Mouse (Mus musculus): ENCODE results near the gene Nell2. TPM values are rescaled to one million over a fixed set of nuclear protein-coding genes. Genes with fewer than 3 reads are reported as not detected.

The Nell2 gene
- polyA plus RNA-seq, 1 experiment from 2014 or later = 21.4 TPM

GRCm38 (mm10) chr15:95460041-95460566 is 68.3 kb downstream of the Nell2 start:
- 82% methylated on average over 4 of the region's 4 CpGs for WGBS
- Histone ChIP-seq H3K4me3 (no peak overlapping the region), H3K36me3 (no peaks in the 10 kb centered on the region), H3K9ac (no peak overlapping the region), H3K27me3 (no peaks in the 10 kb centered on the region), H3K4me2 (no peak overlapping the region), H3K27ac (no peak overlapping the region), H3K9me3 (no peaks in the 10 kb centered on the region), H3K4me1 (no peaks in the 10 kb centered on the region)
- ATAC-seq (ENCODE audit: insufficient number of reproducible peaks, low FRiP score, low TSS enrichment, low read depth) = no peak

- Histone ChIP-seq H3K4me1 (no peaks in the 10 kb centered on the region), H3K9me3 (no peaks in the 10 kb centered on the region), H3K27me3 (no peaks in the 10 kb centered on the region), H3K4me2 (no peak overlapping the region), H3K9ac (no peak overlapping the region), H3K36me3 (no peaks in the 10 kb centered on the region), H3K27ac (no peak overlapping the region), H3K4me3 (no peak overlapping the region)
- WGBS = 76% methylated on average over 11 of the region's 11 CpGs
- no peak for ATAC-seq (ENCODE audit: insufficient number of reproducible peaks, low FRiP score, low TSS enrichment, low read depth)
Measured at GRCm38 (mm10) chr15:95444586-95444985, 83.8 kb downstream of the Nell2 start.

GRCm38 (mm10) chr15:95437740-95438139 is 90.6 kb downstream of the Nell2 start:
- WGBS = 80% methylated on average over 4 of the region's 4 CpGs
- Histone ChIP-seq H3K27ac (no peak overlapping the region), H3K4me2 (no peak overlapping the region), H3K9ac (no peak overlapping the region), H3K4me3 (no peak overlapping the region), H3K36me3 (no peaks in the 10 kb centered on the region), H3K9me3 (no peaks in the 10 kb centered on the region), H3K4me1 (no peaks in the 10 kb centered on the region), H3K27me3 (no peaks in the 10 kb centered on the region)
- ATAC-seq (ENCODE audit: insufficient number of reproducible peaks, low FRiP score, low TSS enrichment, low read depth) = no peak

DNA sequence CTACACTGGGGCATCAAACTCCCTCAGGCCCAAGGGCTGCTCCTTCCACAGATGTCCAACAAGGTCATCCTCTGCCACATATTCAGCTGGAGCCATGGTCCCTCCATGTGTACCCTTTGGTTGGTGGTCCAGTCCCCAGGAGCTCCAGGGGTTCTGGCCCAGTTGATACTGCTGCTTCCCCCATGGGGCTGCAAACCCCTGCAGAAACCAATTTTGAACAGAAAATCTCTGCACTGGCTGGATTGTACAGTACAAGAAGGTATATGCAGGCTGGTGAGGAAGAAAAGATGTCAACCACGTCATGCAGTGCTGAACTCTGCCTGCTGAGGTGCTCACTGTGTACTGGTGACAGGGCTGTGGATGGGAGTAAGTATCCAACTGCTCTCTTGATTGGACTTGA is 92.1 kb downstream of the Nell2 start:
- WGBS = 89% methylated on average over 1 of the region's 1 CpGs
- H3K9ac ChIP-seq = no peak overlapping the region

DNA sequence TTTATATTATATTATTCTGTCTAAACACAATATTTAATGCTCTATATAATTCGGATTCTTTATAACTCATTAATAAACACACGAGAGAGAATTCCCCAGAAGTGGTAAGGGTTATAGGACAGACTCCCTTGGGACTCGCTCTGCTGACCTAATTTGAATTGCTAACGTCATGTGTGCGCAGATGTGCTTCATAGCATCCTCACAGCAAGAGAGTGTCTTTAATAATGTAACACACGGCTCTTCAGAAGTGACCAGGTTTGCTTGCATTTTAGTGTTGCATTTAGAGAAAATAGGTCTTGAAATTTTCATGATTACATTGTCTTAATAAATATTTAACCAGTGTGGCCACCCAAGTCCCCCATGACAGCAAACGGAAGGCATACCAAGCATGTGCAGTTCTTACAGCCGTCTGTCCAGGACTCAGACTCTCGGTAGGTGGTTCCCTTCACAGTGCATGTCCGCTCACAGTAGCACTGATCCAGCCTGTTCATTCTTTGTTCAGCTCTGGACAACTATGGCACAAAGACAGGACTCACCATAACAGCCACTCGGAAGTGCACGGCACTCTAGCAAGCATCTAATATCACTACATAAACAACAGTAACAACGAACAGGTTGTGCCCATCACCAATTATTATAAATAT is 97.1 kb downstream of the Nell2 start:
- no peaks in the 10 kb centered on the region for H3K9me3 ChIP-seq
- WGBS = 79% methylated on average over 13 of the region's 13 CpGs
- no peak overlapping the region for H3K27ac ChIP-seq
- H3K4me1 ChIP-seq = no peaks in the 10 kb centered on the region
- H3K4me3 ChIP-seq = no peak overlapping the region
- no peaks in the 10 kb centered on the region for H3K27me3 ChIP-seq
- ATAC-seq (ENCODE audit: insufficient number of reproducible peaks, low FRiP score, low TSS enrichment, low read depth) = no peak
- no peak overlapping the region for H3K4me2 ChIP-seq
- H3K9ac ChIP-seq = no peak overlapping the region
- no peaks in the 10 kb centered on the region for H3K36me3 ChIP-seq

More for the DNA sequence above, 92.1 kb downstream of the Nell2 start:
- Histone ChIP-seq H3K4me3 (no peak overlapping the region), H3K9me3 (no peaks in the 10 kb centered on the region), H3K4me1 (no peaks in the 10 kb centered on the region), H3K27me3 (no peaks in the 10 kb centered on the region), H3K27ac (no peak overlapping the region), H3K4me2 (no peak overlapping the region), H3K36me3 (no peaks in the 10 kb centered on the region)
- ATAC-seq (ENCODE audit: insufficient number of reproducible peaks, low FRiP score, low TSS enrichment, low read depth) = no peak

DNA sequence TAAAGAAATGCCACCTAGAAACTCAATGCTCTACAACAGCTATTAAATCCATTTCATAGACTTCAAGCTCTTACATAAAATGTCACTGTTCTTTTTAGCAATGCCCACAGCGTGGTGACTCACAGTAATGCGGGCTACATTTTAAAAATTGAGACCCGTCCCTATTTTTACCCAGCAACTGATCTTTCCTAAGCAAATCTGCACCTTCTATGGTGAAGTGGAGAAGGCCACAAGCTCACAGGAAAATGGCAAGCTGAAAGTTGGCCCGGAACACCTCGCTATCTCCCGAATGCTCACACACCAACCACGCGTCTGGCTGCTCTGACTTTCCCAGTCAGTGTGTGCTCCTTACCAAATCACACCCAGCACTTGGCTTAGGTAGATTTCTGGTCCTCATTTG is 98.4 kb downstream of the Nell2 start:
- no peak overlapping the region for H3K4me2 ChIP-seq
- no peak overlapping the region for H3K27ac ChIP-seq
- H3K9ac ChIP-seq = no peak overlapping the region
- H3K36me3 ChIP-seq = no peaks in the 10 kb centered on the region
- H3K4me1 ChIP-seq = no peaks in the 10 kb centered on the region
- 82% methylated on average over 8 of the region's 8 CpGs for WGBS
- H3K9me3 ChIP-seq = no peaks in the 10 kb centered on the region
- H3K4me3 ChIP-seq = no peak overlapping the region
- ATAC-seq (ENCODE audit: insufficient number of reproducible peaks, low FRiP score, low TSS enrichment, low read depth) = no peak
- H3K27me3 ChIP-seq = no peaks in the 10 kb centered on the region

- Histone ChIP-seq H3K4me2 (no peak overlapping the region), H3K4me1 (no peaks in the 10 kb centered on the region), H3K4me3 (no peak overlapping the region), H3K9ac (no peak overlapping the region), H3K36me3 (no peaks in the 10 kb centered on the region), H3K9me3 (no peaks in the 10 kb centered on the region), H3K27ac (no peak overlapping the region), H3K27me3 (no peaks in the 10 kb centered on the region)
- ATAC-seq (ENCODE audit: insufficient number of reproducible peaks, low FRiP score, low TSS enrichment, low read depth) = no peak
- 59% methylated on average over 7 of the region's 7 CpGs for WGBS
Measured at GRCm38 (mm10) chr15:95428003-95428663, 100.2 kb downstream of the Nell2 start.

- H3K4me1 ChIP-seq = no peaks in the 10 kb centered on the region
- no peak overlapping the region for H3K4me2 ChIP-seq
- 91% methylated on average over 7 of the region's 7 CpGs for WGBS
- no peak overlapping the region for H3K9ac ChIP-seq
- H3K36me3 ChIP-seq = no peaks in the 10 kb centered on the region
- H3K4me3 ChIP-seq = no peak overlapping the region
- H3K9me3 ChIP-seq = no peaks in the 10 kb centered on the region
- no peak for ATAC-seq (ENCODE audit: insufficient number of reproducible peaks, low FRiP score, low TSS enrichment, low read depth)
- H3K27me3 ChIP-seq = no peaks in the 10 kb centered on the region
- H3K27ac ChIP-seq = no peak overlapping the region
Measured at GRCm38 (mm10) chr15:95425085-95425484, 103.3 kb downstream of the Nell2 start.

GRCm38 (mm10) chr15:95422226-95422950 is 106.0 kb downstream of the Nell2 start:
- Histone ChIP-seq H3K9ac (no peak overlapping the region), H3K4me2 (no peak overlapping the region), H3K4me3 (no peak overlapping the region), H3K9me3 (no peaks in the 10 kb centered on the region), H3K36me3 (no peaks in the 10 kb centered on the region), H3K4me1 (no peaks in the 10 kb centered on the region), H3K27me3 (no peaks in the 10 kb centered on the region), H3K27ac (no peak overlapping the region)
- ATAC-seq (ENCODE audit: insufficient number of reproducible peaks, low FRiP score, low TSS enrichment, low read depth) = no peak
- WGBS = 85% methylated on average over 15 of the region's 15 CpGs

DNA sequence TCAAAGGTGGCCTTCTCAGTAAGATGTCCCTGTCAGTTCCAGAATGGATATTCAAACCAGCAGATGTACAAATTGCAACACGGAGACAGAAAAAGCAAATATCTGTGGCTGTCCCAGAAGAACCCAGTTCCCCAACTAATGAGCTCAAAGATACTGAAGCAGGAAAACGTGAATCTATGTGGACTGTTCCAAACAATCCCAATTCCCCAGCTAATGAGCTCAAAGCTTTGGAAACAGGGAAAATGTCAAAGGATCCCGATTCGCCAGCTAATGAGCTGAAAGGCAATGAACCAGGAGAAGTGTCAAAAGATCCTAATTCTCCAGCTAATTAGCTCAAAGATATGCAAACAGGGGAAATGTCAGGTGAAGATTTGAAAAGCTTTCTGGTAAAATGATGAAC is 109.7 kb downstream of the Nell2 start:
- no peaks in the 10 kb centered on the region for H3K27me3 ChIP-seq
- ATAC-seq (ENCODE audit: insufficient number of reproducible peaks, low FRiP score, low TSS enrichment, low read depth) = no peak
- H3K4me3 ChIP-seq = no peak overlapping the region
- no peak overlapping the region for H3K27ac ChIP-seq
- no peaks in the 10 kb centered on the region for H3K36me3 ChIP-seq
- WGBS = 72% methylated on average over 4 of the region's 4 CpGs
- no peak overlapping the region for H3K9ac ChIP-seq
- H3K4me2 ChIP-seq = no peak overlapping the region
- H3K9me3 ChIP-seq = no peaks in the 10 kb centered on the region
- no peaks in the 10 kb centered on the region for H3K4me1 ChIP-seq

DNA sequence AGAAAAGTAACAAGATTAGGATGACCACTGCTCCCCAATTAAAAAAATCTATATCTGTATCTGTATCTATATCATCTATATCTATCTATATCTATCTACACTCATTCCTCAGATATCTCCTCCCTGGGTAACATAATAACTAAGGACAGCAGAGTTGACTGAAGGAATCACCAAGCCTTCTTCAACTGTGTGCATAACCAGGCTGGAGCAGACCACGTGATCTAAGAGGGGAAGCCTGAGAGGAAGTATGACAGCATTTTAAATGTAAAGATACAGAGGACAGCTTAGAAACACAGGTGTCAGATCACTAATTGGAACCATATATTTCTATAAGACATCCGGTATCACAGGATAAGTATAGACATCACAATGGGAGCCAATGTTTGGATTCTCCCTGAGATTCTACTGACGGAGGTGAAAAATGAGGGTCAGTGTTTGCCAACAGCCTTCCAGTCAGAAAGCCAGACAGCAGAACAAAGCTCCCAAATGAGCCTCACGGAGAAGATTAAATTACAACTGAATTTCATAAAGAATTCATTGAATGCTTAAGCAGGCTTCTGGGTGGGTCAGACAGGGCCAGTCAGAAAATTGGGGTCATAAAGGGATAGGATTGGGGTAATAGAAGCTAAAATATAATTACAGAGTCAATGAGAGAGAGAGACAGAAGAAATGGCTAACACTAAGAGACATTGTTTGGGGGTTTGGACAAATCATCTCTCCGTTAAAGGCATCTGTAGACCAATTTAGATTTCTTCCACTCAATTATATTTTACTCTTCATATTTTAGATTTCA is 116.2 kb downstream of the Nell2 start:
- Histone ChIP-seq H3K27me3 (no peaks in the 10 kb centered on the region), H3K9me3 (no peaks in the 10 kb centered on the region), H3K36me3 (no peaks in the 10 kb centered on the region), H3K4me2 (no peak overlapping the region), H3K9ac (no peak overlapping the region), H3K4me1 (no peaks in the 10 kb centered on the region), H3K27ac (no peak overlapping the region), H3K4me3 (no peak overlapping the region)
- no peak for ATAC-seq (ENCODE audit: insufficient number of reproducible peaks, low FRiP score, low TSS enrichment, low read depth)
- whole genome bisulfite sequencing = 67% methylated on average over 5 of the region's 5 CpGs

Measured in limb, embryonic 15.5 days (tissue).